Mouse (Mus musculus) midbrain, embryonic 16.5 days (tissue): Measurements from ENCODE around the gene Gm16485. TPM values are rescaled to one million over a fixed set of nuclear protein-coding genes. Genes with fewer than 3 reads are reported as not detected.

Experiments used
- ATAC-seq: fragments of 200-750 bp; cut with Nextera tagmentation; 2 replicates; pipeline ENCODE4 v1.8.0; 2017; ENCODE audit warnings: moderate TSS enrichment
- H3K27ac ChIP-seq: fragments of 300-500 bp; sonication (generic); 2 replicates; pipeline ENCODE4 v1.5.1; 2014; ENCODE audit warnings: mild to moderate bottlenecking, low read length, mixed read lengths
- H3K27me3 ChIP-seq: fragments of 300-500 bp; sonication (generic); 2 replicates; pipeline ENCODE4 v1.6.1; 2014; ENCODE audit warnings: low read depth, low read length, mixed read lengths; ENCODE audit not compliant: control insufficient read depth, insufficient read depth
- H3K36me3 ChIP-seq: fragments of 300-500 bp; sonication (generic); 2 replicates; pipeline ENCODE4 v1.6.1; 2014; ENCODE audit warnings: mild to moderate bottlenecking, low read length, moderate library complexity, mixed read lengths; ENCODE audit not compliant: control insufficient read depth, insufficient read depth
- H3K4me1 ChIP-seq: fragments of 300-500 bp; sonication (generic); 2 replicates; pipeline ENCODE4 v1.6.1; 2014; ENCODE audit warnings: mild to moderate bottlenecking, low read length, mixed read lengths; ENCODE audit not compliant: control insufficient read depth, insufficient read depth
- H3K4me2 ChIP-seq: fragments of 300-500 bp; sonication (generic); 2 replicates; pipeline ENCODE4 v1.6.1; 2014; ENCODE audit warnings: mild to moderate bottlenecking, low read length, mixed read lengths
- H3K4me3 ChIP-seq: fragments of 300-500 bp; sonication (generic); 2 replicates; pipeline ENCODE4 v1.5.1; 2014; ENCODE audit warnings: low read depth, mild to moderate bottlenecking, low read length, moderate library complexity, mixed read lengths
- H3K9ac ChIP-seq: fragments of 300-500 bp; sonication (generic); 2 replicates; pipeline ENCODE4 v1.6.1; 2014; ENCODE audit warnings: low read depth, low read length, mixed read lengths
- H3K9me3 ChIP-seq: fragments of 300-500 bp; sonication (generic); replicated peaks from 2 replicates; pipeline ENCODE4 v1.6.1; 2014; ENCODE audit warnings: mild to moderate bottlenecking, low read length, mixed read lengths; ENCODE audit not compliant: control insufficient read depth, poor library complexity, severe bottlenecking
- WGBS: fragments of 180-500 bp; shearing (Covaris S2); extraction: QIAGEN DNeasy Blood & Tissue Kit; methylation state at CpG from one replicate; pipeline ENCODE4 v1.1.7; 2014; 5-methylcytosine and 5-hydroxymethylcytosine counted together
- polyA plus RNA-seq: library from polyadenylated mRNA; unstranded; fragments of >200 nt; fragmentation: Nextera tagmentation; extraction: Ambion mirVana; gene quantifications from 2 replicates; pipeline ENCODE4 v1.2.1, GENCODE M21; 2015

Gm16485 gene
- polyA plus RNA-seq, 1 experiment from 2014 or later: 0.72 TPM

DNA sequence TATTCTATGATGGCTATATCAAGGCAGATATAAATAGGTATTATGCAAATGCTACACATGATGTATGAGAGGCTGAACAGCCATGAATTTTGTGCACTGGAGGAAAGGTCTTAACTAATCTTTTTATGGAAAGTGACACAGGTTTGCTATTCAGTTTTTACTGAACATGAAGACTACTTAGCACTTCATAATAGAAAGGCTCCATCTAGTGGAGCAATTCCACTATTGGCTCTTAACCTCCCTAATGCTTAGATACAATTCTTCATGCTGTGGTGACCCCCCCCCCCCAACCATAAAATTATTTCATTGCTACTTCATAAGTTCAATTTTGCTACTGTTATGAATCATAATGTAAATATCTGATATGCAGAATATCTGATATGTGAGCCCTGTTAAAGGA is 29.6 kb downstream of the Gm16485 start:
- H3K27me3 ChIP-seq: no peaks in the 10 kb centered on the region
- H3K4me2 ChIP-seq: no peak overlapping the region
- H3K9ac ChIP-seq: no peak overlapping the region
- no peaks in the 10 kb centered on the region for H3K4me1 ChIP-seq
- ATAC-seq: no peak
- H3K36me3 ChIP-seq: peaks cover 7% of the 10 kb centered on the region
- no peaks in the 10 kb centered on the region for H3K9me3 ChIP-seq
- H3K27ac ChIP-seq: no peak overlapping the region
- no peak overlapping the region for H3K4me3 ChIP-seq

DNA sequence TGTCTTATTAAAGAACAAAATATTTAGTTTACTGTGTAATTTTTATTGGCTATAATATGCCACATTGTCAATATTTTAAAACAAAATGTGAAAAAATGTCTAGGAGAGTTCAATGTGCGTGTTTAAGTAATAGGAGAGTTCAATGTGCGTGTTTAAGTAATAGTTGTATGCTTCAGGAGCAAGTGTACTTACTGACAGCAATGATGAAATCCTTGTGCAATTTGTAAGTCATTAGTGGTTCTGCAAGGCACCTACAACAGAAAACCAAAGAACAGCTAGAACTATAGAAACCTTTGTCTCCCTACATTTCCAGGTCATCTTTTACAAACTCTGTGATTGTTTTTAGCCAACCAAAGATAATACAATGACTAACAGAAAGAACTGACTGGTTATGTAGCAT is 43.5 kb downstream of the Gm16485 start:
- Histone ChIP-seq H3K4me3 (no peak overlapping the region), H3K27ac (no peak overlapping the region), H3K9ac (no peak overlapping the region), H3K4me2 (no peak overlapping the region), H3K27me3 (no peaks in the 10 kb centered on the region), H3K36me3 (no peaks in the 10 kb centered on the region), H3K4me1 (no peaks in the 10 kb centered on the region), H3K9me3 (no peaks in the 10 kb centered on the region; the same call in 1 of the 2 replicates)
- no peak for ATAC-seq
- 95% methylated on average over 2 of the region's 2 CpGs for WGBS

Other genes starting within 250 kb of the Gm16485 start
- gene Pgr, start 72.0 kb upstream of the Gm16485 start, polyA plus RNA-seq: 3.8 and 4.4 TPM in 2 replicates